Mouse (Mus musculus): Measurements from ENCODE around the gene Man1b1.

DNA sequence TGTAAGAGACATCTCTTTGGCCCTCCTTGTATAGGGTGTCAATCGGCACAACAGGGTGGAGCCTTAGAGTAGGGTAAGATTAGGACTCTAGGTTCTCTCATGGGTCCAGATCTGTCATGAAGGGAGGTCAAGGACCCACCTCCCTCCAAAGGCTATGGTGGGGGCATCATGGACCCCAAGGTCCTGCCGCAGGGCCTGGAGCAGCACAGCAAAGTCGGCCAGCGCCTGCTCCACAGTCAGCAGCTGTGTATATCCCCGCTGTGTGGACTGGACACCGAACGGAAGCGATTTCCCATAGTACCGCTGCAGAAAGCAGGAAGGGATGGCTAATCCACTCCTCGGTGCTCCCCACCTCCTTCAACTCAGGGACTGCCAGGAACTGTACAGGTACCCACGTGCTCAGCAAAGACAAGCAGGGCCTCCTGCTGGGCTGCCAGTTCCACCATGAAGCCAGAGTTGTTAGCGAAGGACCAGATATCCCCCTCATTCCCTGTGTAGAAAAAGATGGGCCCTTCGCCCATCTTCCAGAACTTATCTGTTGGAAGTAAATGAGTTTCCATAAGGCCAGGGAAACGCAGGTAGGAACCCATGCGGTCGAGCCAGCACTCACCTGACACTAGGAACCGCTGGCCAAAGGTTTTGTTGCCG, 23.4 kb downstream of the Man1b1 start:
- TF ChIP-seq ZNF384 (IDR thresholded peaks at IDR 0.05; ENCODE audit: low read depth, low read length) (no peak), MAFK (IDR thresholded peaks at IDR 0.05; ENCODE audit: insufficient read depth, low read depth, low read length) (no peak), ZC3H11A (IDR thresholded peaks at IDR 0.05; ENCODE audit: borderline replicate concordance, low read depth, low read length) (no peak), CHD2 (IDR thresholded peaks at IDR 0.05; ENCODE audit: low read depth, low read length) (no peak), HCFC1 (IDR thresholded peaks at IDR 0.05; ENCODE audit: borderline replicate concordance, insufficient read depth, low read length) (no peak)
